Mouse (Mus musculus): ENCODE results near the gene 2310011J03Rik. TPM values are rescaled to one million over a fixed set of nuclear protein-coding genes. Genes with fewer than 3 reads are reported as not detected.

2310011J03Rik gene
- 40.8 and 52.1 TPM in 2 replicates for polyA plus RNA-seq (2011; ENCODE audit: insufficient read depth, insufficient read length, low replicate concordance, missing spikeins)

DNA sequence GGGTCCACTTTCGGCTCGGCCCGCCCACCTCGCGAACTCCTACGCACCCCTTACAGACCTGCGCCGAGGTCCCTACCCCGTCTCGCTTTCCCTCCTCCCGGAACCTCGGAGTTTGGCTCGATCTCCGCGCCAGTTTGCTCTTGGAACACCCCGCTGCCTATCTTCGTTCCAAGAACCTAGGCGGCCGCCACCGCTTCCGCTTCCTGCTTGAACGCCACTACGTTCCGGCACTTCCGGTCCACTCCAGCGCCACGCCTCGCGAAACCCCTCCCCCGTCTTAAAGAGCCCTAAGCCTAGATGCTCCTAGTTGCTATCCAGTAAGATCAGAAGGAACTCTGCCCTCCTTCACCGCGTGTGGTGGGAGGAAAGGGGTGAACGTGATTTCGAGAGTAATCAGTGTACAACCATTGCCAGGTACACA is at the start of gene 2310011J03Rik:
Gene 2310011J03Rik, minus strand, starts transcription at position 198 of the 421 bp plus-strand sequence.
- Histone ChIP-seq H3K4me1 (ENCODE audit: control insufficient read depth, insufficient read depth, low read length) (peaks cover 10% of the 10 kb centered on the region), H3K4me3 (replicated peaks; ENCODE audit: control insufficient read depth, low read depth, low read length) (peak within 1 kb of the TSS; percentile 92), H3K27ac (ENCODE audit: control insufficient read depth, insufficient read depth, low read depth, low read length, poor library complexity) (peak within 1 kb of the TSS; percentile 78)
- TF ChIP-seq CTCF (IDR thresholded peaks at IDR 0.05; ENCODE audit: control insufficient read depth, insufficient read depth, low read length) (no peak), POLR2A (IDR thresholded peaks at IDR 0.05; ENCODE audit: borderline replicate concordance, control insufficient read depth, low read depth, low read length) (peak; percentile 91)
- WGBS, result under 1% methylated on average over 34 of the region's 34 CpGs

DNA sequence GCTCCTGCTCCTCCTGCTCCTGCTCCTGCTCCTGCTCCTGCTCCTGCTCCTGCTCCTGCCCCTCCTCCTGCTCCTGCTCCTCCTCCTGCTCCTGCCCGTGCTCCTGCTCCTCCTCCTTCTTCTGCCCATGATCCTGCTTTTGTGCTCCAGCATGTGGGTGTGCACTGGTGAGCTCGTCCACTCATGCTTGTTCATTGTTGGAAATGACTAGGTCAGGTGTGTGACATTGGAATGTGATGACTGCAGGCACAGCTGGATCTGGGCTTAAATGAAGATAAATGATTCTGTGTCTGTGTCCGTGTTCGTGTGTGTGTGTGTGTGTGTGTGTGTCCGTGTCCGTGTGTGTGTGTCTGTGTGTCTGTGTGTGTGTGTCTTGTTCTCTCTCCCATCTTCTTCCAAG is 48.1 kb upstream of the 2310011J03Rik start:
- WGBS, result 77% methylated on average over 6 of the region's 6 CpGs
- TF ChIP-seq POLR2A (IDR thresholded peaks at IDR 0.05; ENCODE audit: borderline replicate concordance, control insufficient read depth, low read depth, low read length) (no peak), CTCF (IDR thresholded peaks at IDR 0.05; ENCODE audit: control insufficient read depth, insufficient read depth, low read length) (no peak)
- Histone ChIP-seq H3K27ac (ENCODE audit: control insufficient read depth, insufficient read depth, low read depth, low read length, poor library complexity) (no peak overlapping the region), H3K4me1 (ENCODE audit: control insufficient read depth, insufficient read depth, low read length) (no peaks in the 10 kb centered on the region; the same call in 1 of the 2 replicates), H3K4me3 (replicated peaks; ENCODE audit: control insufficient read depth, low read depth, low read length) (no peak overlapping the region)

DNA sequence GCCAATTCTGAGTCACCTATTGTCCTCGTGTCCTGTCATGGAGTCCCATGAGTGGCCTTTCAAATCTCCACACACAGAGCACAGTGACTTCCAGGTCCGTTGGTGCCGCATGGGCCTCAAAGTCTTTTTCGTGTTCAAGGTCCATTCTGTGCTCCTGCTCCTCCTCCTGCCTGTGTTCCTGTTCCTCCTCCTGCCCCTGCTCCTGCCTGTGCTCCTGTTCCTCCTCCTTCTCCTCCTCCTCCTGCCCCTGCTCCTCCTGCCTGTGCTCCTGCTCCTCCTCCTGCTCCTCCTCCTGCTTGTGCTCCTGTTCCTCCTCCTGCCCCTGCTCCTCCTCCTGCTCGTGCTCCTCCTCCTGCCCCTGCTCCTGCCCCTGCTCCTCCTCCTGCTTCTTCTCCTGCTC is 47.6 kb upstream of the 2310011J03Rik start:
- H3K27ac ChIP-seq (ENCODE audit: control insufficient read depth, insufficient read depth, low read depth, low read length, poor library complexity), result no peak overlapping the region
- TF ChIP-seq CTCF (IDR thresholded peaks at IDR 0.05; ENCODE audit: control insufficient read depth, insufficient read depth, low read length), result no peak
- TF ChIP-seq POLR2A (IDR thresholded peaks at IDR 0.05; ENCODE audit: borderline replicate concordance, control insufficient read depth, low read depth, low read length), result no peak
- no peak overlapping the region for H3K4me3 ChIP-seq (replicated peaks; ENCODE audit: control insufficient read depth, low read depth, low read length)

DNA sequence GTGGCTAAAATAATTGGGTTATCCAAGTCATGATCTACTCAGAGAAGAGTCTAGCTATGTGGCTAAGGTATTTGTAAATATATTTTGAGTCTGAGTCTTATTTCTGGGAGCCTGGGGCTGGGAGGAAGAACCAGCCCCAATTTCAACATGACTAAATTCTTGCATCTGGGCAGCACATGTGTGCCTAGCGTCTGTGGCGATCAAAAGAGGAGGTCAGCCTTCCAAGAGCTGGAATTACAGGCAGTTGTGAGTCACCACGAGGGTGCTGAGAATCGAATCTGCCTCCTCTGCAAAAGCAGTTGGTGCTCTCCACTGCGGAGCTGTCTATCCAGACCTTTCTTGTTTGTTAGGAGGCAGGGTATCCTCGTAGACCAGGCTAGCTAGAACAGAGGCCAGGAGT is 45.4 kb upstream of the 2310011J03Rik start:
- TF ChIP-seq CTCF (IDR thresholded peaks at IDR 0.05; ENCODE audit: control insufficient read depth, insufficient read depth, low read length), result no peak
- TF ChIP-seq POLR2A (IDR thresholded peaks at IDR 0.05; ENCODE audit: borderline replicate concordance, control insufficient read depth, low read depth, low read length), result no peak
- H3K4me3 ChIP-seq (replicated peaks; ENCODE audit: control insufficient read depth, low read depth, low read length), result no peak overlapping the region
- no peak overlapping the region for H3K27ac ChIP-seq (ENCODE audit: control insufficient read depth, insufficient read depth, low read depth, low read length, poor library complexity)
- WGBS, result 58% methylated on average over 6 of the region's 6 CpGs
- no peaks in the 10 kb centered on the region for H3K4me1 ChIP-seq (ENCODE audit: control insufficient read depth, insufficient read depth, low read length)

More for the DNA sequence above, 47.6 kb upstream of the 2310011J03Rik start:
- WGBS, result 66% methylated on average over 5 of the region's 5 CpGs
- no peaks in the 10 kb centered on the region; the same call in 1 of the 2 replicates for H3K4me1 ChIP-seq (ENCODE audit: control insufficient read depth, insufficient read depth, low read length)

DNA sequence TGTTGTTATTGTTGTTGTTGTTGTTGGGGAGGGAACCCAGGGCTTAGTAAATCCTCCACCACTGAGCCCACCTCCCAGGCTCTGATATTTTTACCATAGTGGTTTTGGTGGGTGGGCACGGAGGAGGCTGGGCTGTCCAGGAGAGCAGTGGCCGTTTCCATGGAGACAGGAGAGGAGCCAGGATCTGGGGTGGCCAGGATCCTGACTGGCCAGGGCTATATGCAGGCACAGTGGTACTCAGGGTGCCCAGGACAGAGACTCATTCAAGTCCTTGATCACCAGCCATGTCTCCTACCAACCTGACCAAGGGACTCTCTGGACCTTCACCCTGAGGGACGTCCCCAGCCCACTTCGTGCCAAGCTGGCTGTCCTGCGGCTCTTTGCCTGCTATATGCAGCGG is 43.4 kb upstream of the 2310011J03Rik start:
- 53% methylated on average over 6 of the region's 6 CpGs for WGBS

DNA sequence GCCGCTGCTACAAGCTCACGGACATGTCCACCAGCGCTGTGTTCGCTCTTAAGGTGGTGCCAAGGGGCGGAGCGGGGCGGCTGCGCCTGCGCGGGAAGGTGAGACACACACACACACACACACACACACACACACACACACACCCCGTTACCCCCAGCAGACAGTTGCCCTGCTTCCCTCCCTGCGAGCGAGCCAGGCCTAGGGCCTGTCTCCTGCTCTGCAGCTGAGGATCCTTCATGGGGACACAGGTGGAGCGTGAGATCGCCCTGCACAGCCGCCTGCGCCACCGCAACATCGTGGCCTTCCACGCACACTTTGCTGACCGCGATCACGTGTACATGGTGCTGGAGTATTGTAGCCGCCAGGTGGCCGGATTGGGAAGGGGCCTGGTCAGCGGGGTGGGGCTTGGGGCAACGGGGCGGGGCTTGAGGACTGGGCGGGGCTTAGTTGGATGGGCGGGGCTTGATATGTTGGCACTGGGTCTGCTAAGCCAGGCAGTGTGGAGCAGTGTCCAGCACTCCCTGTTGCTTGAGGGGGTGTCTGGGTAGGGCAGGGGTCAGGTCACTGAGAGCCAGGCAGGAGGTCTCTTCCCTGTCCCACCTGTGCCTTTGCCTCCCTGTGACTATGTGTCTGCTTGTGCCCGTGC is 37.8 kb upstream of the 2310011J03Rik start:
- WGBS, result 6% methylated on average over 31 of the region's 31 CpGs
- Histone ChIP-seq H3K27ac (ENCODE audit: control insufficient read depth, insufficient read depth, low read depth, low read length, poor library complexity) (no peak overlapping the region), H3K4me1 (ENCODE audit: control insufficient read depth, insufficient read depth, low read length) (no peaks in the 10 kb centered on the region), H3K4me3 (replicated peaks; ENCODE audit: control insufficient read depth, low read depth, low read length) (no peak overlapping the region)
- TF ChIP-seq CTCF (IDR thresholded peaks at IDR 0.05; ENCODE audit: control insufficient read depth, insufficient read depth, low read length) (no peak), POLR2A (IDR thresholded peaks at IDR 0.05; ENCODE audit: borderline replicate concordance, control insufficient read depth, low read depth, low read length) (no peak)

More for the DNA sequence above, 43.4 kb upstream of the 2310011J03Rik start:
- no peak overlapping the region for H3K4me3 ChIP-seq (replicated peaks; ENCODE audit: control insufficient read depth, low read depth, low read length)
- TF ChIP-seq POLR2A (IDR thresholded peaks at IDR 0.05; ENCODE audit: borderline replicate concordance, control insufficient read depth, low read depth, low read length) (no peak), CTCF (IDR thresholded peaks at IDR 0.05; ENCODE audit: control insufficient read depth, insufficient read depth, low read length) (no peak)
- H3K27ac ChIP-seq (ENCODE audit: control insufficient read depth, insufficient read depth, low read depth, low read length, poor library complexity), result no peak overlapping the region
- H3K4me1 ChIP-seq (ENCODE audit: control insufficient read depth, insufficient read depth, low read length), result no peaks in the 10 kb centered on the region

DNA sequence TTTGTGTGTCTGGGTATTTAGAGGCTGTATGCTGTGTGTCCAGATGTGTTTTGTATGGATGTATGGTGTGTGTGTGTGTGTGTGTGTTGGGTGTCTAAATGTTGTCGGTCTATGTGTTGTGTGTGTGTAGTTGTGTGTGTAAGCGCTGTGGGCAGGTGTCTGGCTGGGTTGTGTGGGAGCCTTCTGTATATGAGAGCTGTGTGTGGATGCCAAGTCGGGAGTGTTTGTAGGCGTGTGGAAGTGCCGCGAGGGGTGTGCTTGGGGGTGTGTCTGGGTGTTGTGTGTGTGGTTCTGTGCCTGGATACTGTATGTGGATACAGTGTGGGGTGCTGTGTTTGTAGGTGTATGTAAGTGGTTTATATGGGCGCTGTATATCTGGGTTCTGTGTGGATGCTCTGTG is 37.0 kb upstream of the 2310011J03Rik start:
- no peak overlapping the region for H3K4me3 ChIP-seq (replicated peaks; ENCODE audit: control insufficient read depth, low read depth, low read length)
- no peak for TF ChIP-seq CTCF (IDR thresholded peaks at IDR 0.05; ENCODE audit: control insufficient read depth, insufficient read depth, low read length)
- no peak for TF ChIP-seq POLR2A (IDR thresholded peaks at IDR 0.05; ENCODE audit: borderline replicate concordance, control insufficient read depth, low read depth, low read length)
- 27% methylated on average over 7 of the region's 7 CpGs for WGBS
- no peak overlapping the region for H3K27ac ChIP-seq (ENCODE audit: control insufficient read depth, insufficient read depth, low read depth, low read length, poor library complexity)
- H3K4me1 ChIP-seq (ENCODE audit: control insufficient read depth, insufficient read depth, low read length), result no peaks in the 10 kb centered on the region

DNA sequence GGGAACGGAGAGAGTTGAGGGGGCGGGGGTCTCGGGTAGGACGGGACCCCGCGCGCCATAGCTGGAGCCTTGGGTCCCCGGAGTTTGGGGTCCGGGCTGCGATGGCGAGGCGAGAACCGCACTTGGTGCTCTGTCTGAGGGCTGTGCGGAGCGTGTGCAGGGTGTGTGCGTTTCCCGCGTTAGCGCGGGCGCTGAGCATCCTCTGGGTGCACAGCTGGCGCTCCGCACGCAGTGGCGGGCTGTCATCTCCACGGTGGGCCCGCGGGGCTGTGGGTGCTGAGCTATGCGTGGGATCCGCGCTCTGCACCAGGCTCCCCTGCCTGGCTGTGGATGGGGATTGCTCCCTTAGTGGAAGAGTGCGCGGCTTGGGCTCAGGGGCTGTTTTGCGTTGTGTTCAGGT is 36.4 kb upstream of the 2310011J03Rik start:
- WGBS, result 6% methylated on average over 34 of the region's 34 CpGs
- no peak overlapping the region for H3K4me3 ChIP-seq (replicated peaks; ENCODE audit: control insufficient read depth, low read depth, low read length)
- H3K27ac ChIP-seq (ENCODE audit: control insufficient read depth, insufficient read depth, low read depth, low read length, poor library complexity), result no peak overlapping the region
- no peak for TF ChIP-seq POLR2A (IDR thresholded peaks at IDR 0.05; ENCODE audit: borderline replicate concordance, control insufficient read depth, low read depth, low read length)
- TF ChIP-seq CTCF (IDR thresholded peaks at IDR 0.05; ENCODE audit: control insufficient read depth, insufficient read depth, low read length), result no peak
- H3K4me1 ChIP-seq (ENCODE audit: control insufficient read depth, insufficient read depth, low read length), result no peaks in the 10 kb centered on the region

Data from bone marrow, adult 2 months (tissue).